Mouse (Mus musculus) small intestine, adult 2 months (tissue): ENCODE data around the gene Slc25a4. TPM values are rescaled to one million over a fixed set of nuclear protein-coding genes. Genes with fewer than 3 reads are reported as not detected.
"Not testable (repeated sequence)": the region's sequence is repeated elsewhere in the genome, so short reads cannot be mapped to it uniquely, and the experiment has no call there.

ENCODE experiments used
- H3K27ac ChIP-seq: fragments of 200-500 bp; 2 replicates; pipeline ENCODE4 v1.5.1; 2012; ENCODE audit warnings: low read depth, low read length, control low read depth, inconsistent platforms; ENCODE audit not compliant: insufficient read depth
- H3K27me3 ChIP-seq: fragments of 200-500 bp; 2 replicates; pipeline ENCODE4 v1.6.1; 2012; ENCODE audit warnings: mild to moderate bottlenecking, moderate library complexity, low read length, inconsistent platforms; ENCODE audit not compliant: control insufficient read depth, insufficient read depth
- H3K36me3 ChIP-seq: fragments of 200-500 bp; 2 replicates; pipeline ENCODE4 v1.6.1; 2012; ENCODE audit warnings: mild to moderate bottlenecking, low read length, control low read depth, inconsistent platforms; ENCODE audit not compliant: control insufficient read depth, insufficient read depth
- H3K4me1 ChIP-seq: fragments of 200-500 bp; 2 replicates; pipeline ENCODE4 v1.6.1; 2012; ENCODE audit warnings: low read length, inconsistent platforms, mixed read lengths; ENCODE audit not compliant: control insufficient read depth, insufficient read depth, insufficient read length
- H3K4me3 ChIP-seq: fragments of 200-500 bp; 2 replicates; pipeline ENCODE4 v1.5.1; 2012; ENCODE audit warnings: low read depth, mild to moderate bottlenecking, control low read depth, inconsistent platforms, low read length, moderate library complexity
- CTCF ChIP-seq: fragments of 200-500 bp; IDR thresholded peaks from 2 replicates; pipeline ENCODE4 v1.5.1; 2012; ENCODE audit warnings: low read depth, mild to moderate bottlenecking, control low read depth, inconsistent platforms, low read length, moderate library complexity, mixed read lengths; ENCODE audit not compliant: insufficient replicate concordance, insufficient read length; ENCODE audit errors: extremely low read depth
- POLR2A ChIP-seq: fragments of 200-500 bp; IDR thresholded peaks from 2 replicates; pipeline ENCODE4 v1.6.1; 2012; ENCODE audit warnings: low read depth, mild to moderate bottlenecking, control low read depth, inconsistent platforms, low read length, moderate library complexity
- WGBS: fragments of 180-500 bp; shearing (Covaris S2); methylation state at CpG from one replicate; pipeline ENCODE4 v1.1.7; 2018; 5-methylcytosine and 5-hydroxymethylcytosine counted together
- polyA plus RNA-seq: library from polyadenylated mRNA; depleted of rRNA; stranded (reverse); fragments of >200 nt; gene quantifications from 2 replicates; pipeline ENCODE4 v1.2.3, GENCODE M21; 2012

The Slc25a4 gene
- polyA plus RNA-seq, 1 experiment: 68.8 TPM

DNA sequence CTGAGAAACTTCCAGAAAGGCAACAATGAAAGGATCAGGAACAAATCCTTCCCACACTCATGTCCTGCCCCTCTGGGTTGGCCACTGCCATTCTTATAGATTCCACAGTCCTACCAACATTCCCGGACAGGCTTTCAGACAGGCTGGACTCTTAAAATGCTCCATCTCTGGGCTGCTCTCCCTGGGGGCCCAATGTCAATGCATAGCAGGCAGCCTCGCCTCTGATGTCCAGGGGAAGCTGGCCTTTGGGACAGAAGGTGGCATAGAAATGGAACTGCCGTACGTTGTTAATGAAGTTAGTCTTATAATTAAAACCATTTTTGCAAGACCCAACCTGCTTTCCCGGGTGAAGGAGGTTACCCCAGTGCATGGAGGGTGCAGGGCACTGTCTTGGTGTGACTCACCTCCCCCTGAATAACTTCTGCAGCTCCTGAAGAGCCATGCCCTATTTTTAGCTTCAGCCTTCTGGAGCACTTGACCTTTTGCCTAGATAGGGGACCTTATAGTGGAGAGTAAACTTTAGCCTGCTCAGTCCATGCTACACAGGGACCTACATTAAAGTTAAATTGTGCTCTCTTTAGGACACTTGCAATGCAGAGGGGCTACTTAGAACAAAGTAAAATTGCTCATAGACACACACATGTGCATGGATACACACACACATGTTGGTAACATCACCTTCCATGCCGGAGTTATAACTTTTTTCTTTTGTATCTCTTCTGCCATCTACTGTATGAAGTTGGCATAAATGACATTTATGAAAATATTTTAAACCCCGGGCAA is 25.5 kb upstream of the Slc25a4 start:
- 53% methylated on average over 7 of the region's 7 CpGs for WGBS
- no peaks in the 10 kb centered on the region for H3K4me1 ChIP-seq
- no peak overlapping the region for H3K27ac ChIP-seq
- no peak overlapping the region for H3K4me3 ChIP-seq
- H3K27me3 ChIP-seq: no peaks in the 10 kb centered on the region; the same call in 1 of the 2 replicates
- no peak for TF ChIP-seq POLR2A
- no peak for TF ChIP-seq CTCF
- no peaks in the 10 kb centered on the region for H3K36me3 ChIP-seq

DNA sequence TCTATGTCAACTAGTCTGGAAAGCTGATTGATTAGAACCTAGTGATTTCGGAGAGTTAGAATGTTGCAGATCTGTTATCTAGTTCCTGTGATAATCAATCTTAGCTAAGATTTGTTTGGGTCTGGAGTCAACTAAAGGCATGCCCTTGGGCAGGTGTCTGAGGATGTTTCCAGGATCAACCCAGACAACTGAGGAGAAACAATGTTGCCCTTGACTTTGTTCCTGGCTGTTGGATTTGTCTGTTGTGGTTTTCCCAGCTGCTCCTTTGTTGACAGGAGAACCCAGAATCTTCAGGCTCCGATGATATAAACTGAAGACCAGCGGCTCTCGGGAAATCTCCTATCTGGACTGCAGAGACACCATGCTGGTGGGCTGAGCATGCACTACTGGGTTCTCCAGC is 23.7 kb upstream of the Slc25a4 start:
- no peak for TF ChIP-seq POLR2A
- TF ChIP-seq CTCF: no peak
- Histone ChIP-seq H3K27ac (no peak overlapping the region), H3K36me3 (no peaks in the 10 kb centered on the region), H3K4me3 (no peak overlapping the region), H3K27me3 (no peaks in the 10 kb centered on the region; the same call in 1 of the 2 replicates), H3K4me1 (no peaks in the 10 kb centered on the region)
- 78% methylated on average over 4 of the region's 4 CpGs for WGBS

DNA sequence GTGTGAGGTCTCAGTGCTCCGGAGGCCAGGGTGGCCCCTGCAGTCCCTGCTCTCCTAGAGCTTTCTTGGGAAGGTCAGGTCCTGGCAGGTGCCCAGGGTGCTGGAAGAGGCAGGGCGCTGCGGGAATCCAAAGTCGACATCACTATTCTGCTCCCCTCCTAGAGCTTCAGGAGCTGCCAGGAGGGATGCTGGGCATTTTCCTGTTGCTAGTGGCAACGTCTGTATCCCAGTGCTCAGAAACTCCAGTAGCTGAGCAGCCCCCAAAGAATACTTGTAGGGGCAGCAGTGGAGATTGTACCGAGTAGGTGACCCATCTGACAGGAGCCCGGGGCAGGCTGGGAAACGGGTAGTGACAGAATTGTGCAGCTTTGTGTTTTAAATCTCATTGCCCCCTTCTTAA is 21.7 kb upstream of the Slc25a4 start:
- Histone ChIP-seq H3K4me3 (no peak overlapping the region), H3K4me1 (no peaks in the 10 kb centered on the region), H3K27ac (no peak overlapping the region), H3K27me3 (no peaks in the 10 kb centered on the region; the same call in 1 of the 2 replicates), H3K36me3 (no peaks in the 10 kb centered on the region)
- TF ChIP-seq CTCF: no peak
- TF ChIP-seq POLR2A: no peak
- WGBS: 46% methylated on average over 8 of the region's 8 CpGs

DNA sequence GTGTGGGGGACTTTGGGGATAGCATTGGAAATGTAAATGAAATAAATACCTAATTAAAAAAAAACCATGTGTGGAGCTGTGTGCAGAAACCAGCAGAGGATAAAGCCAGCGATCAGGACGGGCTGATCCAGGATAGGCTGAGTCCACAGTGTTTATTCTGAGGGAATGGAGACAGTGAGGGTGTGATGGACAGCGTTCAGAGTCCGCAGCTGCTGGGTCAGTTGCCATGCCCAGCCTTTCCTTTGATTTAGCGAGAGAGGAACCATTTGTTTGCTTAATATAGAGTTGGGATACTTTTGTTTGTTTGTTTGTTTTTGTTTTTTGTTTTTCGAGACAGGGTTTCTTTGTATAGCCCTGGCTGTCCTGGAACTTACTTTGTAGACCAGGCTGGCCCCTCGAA is 20.9 kb upstream of the Slc25a4 start:
- not testable (repeated sequence) for H3K36me3 ChIP-seq, H3K4me1 ChIP-seq, H3K4me3 ChIP-seq, H3K27ac ChIP-seq, H3K27me3 ChIP-seq
- 75% methylated on average over 7 of the region's 7 CpGs for WGBS

DNA sequence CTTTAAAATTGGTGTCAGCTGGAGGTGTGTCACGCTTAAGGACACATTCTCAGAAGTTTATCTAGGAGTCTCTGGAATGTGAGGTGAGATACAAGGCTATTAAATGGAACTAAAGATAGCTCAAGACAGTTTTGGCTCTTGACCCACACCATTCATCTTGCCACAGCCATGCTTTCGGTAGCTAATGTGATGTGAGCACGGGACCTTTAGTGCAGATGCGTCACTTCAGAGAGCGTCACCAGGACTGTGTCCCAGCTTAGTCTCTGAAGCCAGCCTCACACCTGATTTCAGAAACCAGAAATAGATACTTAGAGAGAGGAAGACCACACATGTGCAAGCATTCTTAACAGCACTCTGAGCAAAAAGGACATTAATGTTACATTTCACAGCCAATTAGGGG is 15.5 kb upstream of the Slc25a4 start:
- Histone ChIP-seq H3K27me3 (no peaks in the 10 kb centered on the region), H3K4me1 (no peaks in the 10 kb centered on the region)
- 77% methylated on average over 5 of the region's 5 CpGs for WGBS

DNA sequence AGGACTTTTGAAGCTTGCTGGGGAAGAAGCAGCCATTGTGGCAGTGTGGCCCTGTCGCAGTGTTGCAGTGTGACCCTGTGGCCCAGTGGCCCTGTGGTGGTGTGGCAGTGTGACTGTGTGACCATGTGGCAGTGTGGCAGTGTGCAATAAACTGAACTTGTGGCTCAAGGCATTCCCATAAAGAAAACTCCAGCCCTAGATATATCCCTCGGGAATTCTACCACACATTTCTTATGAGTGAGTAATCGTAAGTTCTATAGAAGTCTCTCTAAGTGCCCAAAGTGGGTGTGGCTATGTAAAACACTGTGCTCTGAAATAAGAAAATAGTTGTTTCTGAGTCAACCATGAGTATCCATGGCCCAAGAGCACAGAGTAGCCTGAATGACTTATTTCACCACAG is 14.4 kb upstream of the Slc25a4 start:
- H3K4me3 ChIP-seq: no peak overlapping the region
- H3K36me3 ChIP-seq: no peaks in the 10 kb centered on the region
- TF ChIP-seq CTCF: no peak
- TF ChIP-seq POLR2A: no peak
- no peak overlapping the region for H3K27ac ChIP-seq
- WGBS: 59% methylated on average over 3 of the region's 3 CpGs
- 0 out of 2 replicates have a peak, but pooled peaks cover 1% of the 10 kb centered on the region for H3K27me3 ChIP-seq
- no peaks in the 10 kb centered on the region for H3K4me1 ChIP-seq

More for the DNA sequence above, 15.5 kb upstream of the Slc25a4 start:
- Histone ChIP-seq H3K4me3 (no peak overlapping the region), H3K27ac (no peak overlapping the region), H3K36me3 (no peaks in the 10 kb centered on the region)
- TF ChIP-seq POLR2A: no peak
- no peak for TF ChIP-seq CTCF

DNA sequence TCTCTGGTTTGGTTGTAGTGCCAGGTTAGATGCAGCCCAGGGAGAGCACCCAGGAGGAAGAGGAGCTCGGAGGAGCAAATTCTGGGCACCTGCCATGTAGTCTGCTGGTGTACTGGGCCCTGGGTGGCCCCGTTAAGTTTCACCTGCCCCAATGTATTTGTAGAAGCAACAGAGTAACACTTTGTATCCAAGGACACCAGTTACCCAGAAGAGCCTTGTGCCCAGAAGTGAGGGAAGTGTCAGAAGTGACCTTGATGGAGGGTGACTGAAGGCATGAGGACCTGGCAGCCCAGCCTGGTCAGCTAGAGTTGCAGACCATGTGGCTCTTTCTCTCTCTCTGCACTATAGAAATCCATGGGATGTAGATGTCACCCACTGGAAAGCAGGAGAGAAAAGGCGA is 9.5 kb upstream of the Slc25a4 start:
- WGBS: 70% methylated on average over 3 of the region's 3 CpGs
- TF ChIP-seq CTCF (no peak), POLR2A (no peak)
- Histone ChIP-seq H3K27me3 (peaks cover 8% of the 10 kb centered on the region; the same call in 1 of the 2 replicates), H3K36me3 (no peaks in the 10 kb centered on the region), H3K4me3 (no peak overlapping the region), H3K27ac (no peak overlapping the region), H3K4me1 (no peaks in the 10 kb centered on the region; the same call in 1 of the 2 replicates)
